Mouse (Mus musculus): ENCODE results near the gene Acer1. TPM values are rescaled to one million over a fixed set of nuclear protein-coding genes. Genes with fewer than 3 reads are reported as not detected.

Gene Acer1
- polyA plus RNA-seq, 1 experiment from 2014 or later: not detected

GRCm38 (mm10) chr17:56962642-56963405, 19.1 kb downstream of the Acer1 start:
- no peaks in the 10 kb centered on the region for H3K9me3 ChIP-seq (replicated peaks)
- WGBS: 82% methylated on average over 5 of the region's 5 CpGs
- H3K9ac ChIP-seq: no peak overlapping the region
- H3K27me3 ChIP-seq: no peaks in the 10 kb centered on the region
- no peaks in the 10 kb centered on the region for H3K4me1 ChIP-seq
- H3K27ac ChIP-seq: no peak overlapping the region
- H3K4me3 ChIP-seq: no peak overlapping the region
- ATAC-seq (ENCODE audit: low FRiP score): no peak
- H3K4me2 ChIP-seq (replicated peaks): no peak overlapping the region
- H3K36me3 ChIP-seq: no peaks in the 10 kb centered on the region

- H3K27me3 ChIP-seq: no peaks in the 10 kb centered on the region
- H3K4me2 ChIP-seq (replicated peaks): no peak overlapping the region
- H3K36me3 ChIP-seq: no peaks in the 10 kb centered on the region
- 91% methylated on average over 4 of the region's 4 CpGs for WGBS
- H3K4me1 ChIP-seq: no peaks in the 10 kb centered on the region
- no peak overlapping the region for H3K9ac ChIP-seq
- no peaks in the 10 kb centered on the region for H3K9me3 ChIP-seq (replicated peaks)
- no peak overlapping the region for H3K27ac ChIP-seq
- no peak for ATAC-seq (ENCODE audit: low FRiP score)
- H3K4me3 ChIP-seq: no peak overlapping the region
Measured at GRCm38 (mm10) chr17:56961880-56962279, 20.0 kb downstream of the Acer1 start.

- Histone ChIP-seq H3K36me3 (no peaks in the 10 kb centered on the region), H3K9me3 (replicated peaks) (no peaks in the 10 kb centered on the region), H3K27me3 (no peaks in the 10 kb centered on the region; the same call in 1 of the 2 replicates), H3K27ac (no peak overlapping the region), H3K4me3 (no peak overlapping the region), H3K4me1 (no peaks in the 10 kb centered on the region), H3K4me2 (replicated peaks) (no peak overlapping the region), H3K9ac (no peak overlapping the region)
- 79% methylated on average over 4 of the region's 4 CpGs for WGBS
- ATAC-seq (ENCODE audit: low FRiP score): no peak
Measured at GRCm38 (mm10) chr17:56958667-56959066, 23.3 kb downstream of the Acer1 start.

GRCm38 (mm10) chr17:56957763-56958429, 24.0 kb downstream of the Acer1 start:
- no peaks in the 10 kb centered on the region; the same call in 1 of the 2 replicates for H3K27me3 ChIP-seq

GRCm38 (mm10) chr17:56954871-56955270, 27.1 kb downstream of the Acer1 start:
- Histone ChIP-seq H3K4me1 (no peaks in the 10 kb centered on the region), H3K36me3 (no peaks in the 10 kb centered on the region), H3K27me3 (no peaks in the 10 kb centered on the region; the same call in 1 of the 2 replicates), H3K4me2 (replicated peaks) (no peak overlapping the region), H3K4me3 (no peak overlapping the region), H3K9ac (no peak overlapping the region), H3K27ac (no peak overlapping the region), H3K9me3 (replicated peaks) (no peaks in the 10 kb centered on the region)
- WGBS: 86% methylated on average over 7 of the region's 7 CpGs
- ATAC-seq (ENCODE audit: low FRiP score): no peak

More at GRCm38 (mm10) chr17:56957763-56958429, 24.0 kb downstream of the Acer1 start:
- Histone ChIP-seq H3K27ac (no peak overlapping the region), H3K4me2 (replicated peaks) (no peak overlapping the region), H3K36me3 (no peaks in the 10 kb centered on the region), H3K9ac (no peak overlapping the region), H3K4me3 (no peak overlapping the region), H3K9me3 (replicated peaks) (no peaks in the 10 kb centered on the region), H3K4me1 (no peaks in the 10 kb centered on the region)
- ATAC-seq (ENCODE audit: low FRiP score): no peak
- 26% methylated on average over 11 of the region's 11 CpGs for WGBS

- H3K9me3 ChIP-seq (replicated peaks): no peaks in the 10 kb centered on the region
- H3K4me2 ChIP-seq (replicated peaks): no peak overlapping the region
- ATAC-seq (ENCODE audit: low FRiP score): no peak
- H3K27me3 ChIP-seq: no peaks in the 10 kb centered on the region; the same call in 1 of the 2 replicates
- H3K36me3 ChIP-seq: no peaks in the 10 kb centered on the region
- H3K9ac ChIP-seq: no peak overlapping the region
- H3K4me1 ChIP-seq: no peaks in the 10 kb centered on the region
- no peak overlapping the region for H3K27ac ChIP-seq
- WGBS: 83% methylated on average over 1 of the region's 1 CpGs
- no peak overlapping the region for H3K4me3 ChIP-seq
Measured at GRCm38 (mm10) chr17:56952639-56953038, 29.3 kb downstream of the Acer1 start.

- H3K9me3 ChIP-seq (replicated peaks): no peaks in the 10 kb centered on the region
- H3K36me3 ChIP-seq: no peaks in the 10 kb centered on the region
- H3K27ac ChIP-seq: no peak overlapping the region
- WGBS: 15% methylated on average over 3 of the region's 3 CpGs
- H3K27me3 ChIP-seq: no peaks in the 10 kb centered on the region; the same call in 1 of the 2 replicates
- ATAC-seq (ENCODE audit: low FRiP score): no peak
- H3K4me2 ChIP-seq (replicated peaks): no peak overlapping the region
- no peak overlapping the region for H3K9ac ChIP-seq
- no peaks in the 10 kb centered on the region for H3K4me1 ChIP-seq
- no peak overlapping the region for H3K4me3 ChIP-seq
Measured at GRCm38 (mm10) chr17:56950915-56951314, 31.0 kb downstream of the Acer1 start.

GRCm38 (mm10) chr17:56938751-56939150, 43.2 kb downstream of the Acer1 start:
- Histone ChIP-seq H3K36me3 (no peaks in the 10 kb centered on the region), H3K4me1 (peaks cover 9% of the 10 kb centered on the region), H3K4me2 (replicated peaks) (no peak overlapping the region), H3K27me3 (0 out of 2 replicates have a peak, but pooled peaks cover 6% of the 10 kb centered on the region), H3K9me3 (replicated peaks) (peaks cover 2% of the 10 kb centered on the region; the same call in 1 of the 2 replicates), H3K27ac (no peak overlapping the region), H3K9ac (no peak overlapping the region), H3K4me3 (no peak overlapping the region)
- 83% methylated on average over 4 of the region's 4 CpGs for WGBS
- ATAC-seq (ENCODE audit: low FRiP score): no peak

- Histone ChIP-seq H3K4me3 (no peak overlapping the region), H3K27ac (no peak overlapping the region), H3K4me1 (peaks cover 27% of the 10 kb centered on the region), H3K9me3 (replicated peaks) (0 out of 2 replicates have a peak, but pooled peaks cover 2% of the 10 kb centered on the region), H3K27me3 (0 out of 2 replicates have a peak, but pooled peaks cover 6% of the 10 kb centered on the region), H3K36me3 (no peaks in the 10 kb centered on the region; the same call in 1 of the 2 replicates), H3K9ac (no peak overlapping the region), H3K4me2 (replicated peaks) (no peak overlapping the region)
- ATAC-seq (ENCODE audit: low FRiP score): no peak
- WGBS: 94% methylated on average over 7 of the region's 7 CpGs
Measured at GRCm38 (mm10) chr17:56936731-56937130, 45.2 kb downstream of the Acer1 start.

- Histone ChIP-seq H3K27ac (peak within 1 kb of the TSS; percentile 91), H3K4me2 (replicated peaks) (peak within 1 kb of the TSS; percentile 88), H3K27me3 (0 out of 2 replicates have a peak, but pooled peaks cover 6% of the 10 kb centered on the region), H3K36me3 (no peaks in the 10 kb centered on the region; the same call in 1 of the 2 replicates), H3K9me3 (replicated peaks) (no peaks in the 10 kb centered on the region), H3K4me3 (peak within 1 kb of the TSS; percentile 96), H3K9ac (peak within 1 kb of the TSS; percentile 97), H3K4me1 (peaks cover 30% of the 10 kb centered on the region)
- 3% methylated on average over 75 of the region's 76 CpGs for WGBS
- ATAC-seq (ENCODE audit: low FRiP score): peak; percentile 98
Measured at GRCm38 (mm10) chr17:56935363-56936131, 46.4 kb downstream of the Acer1 start, which contains the start of gene Mllt1. Gene Mllt1, minus strand, starts transcription at chr17:56935415.

GRCm38 (mm10) chr17:56934545-56935330, 47.2 kb downstream of the Acer1 start:
- peak overlapping the region; percentile 88 for H3K4me2 ChIP-seq (replicated peaks)
- no peaks in the 10 kb centered on the region; the same call in 1 of the 2 replicates for H3K36me3 ChIP-seq
- 0 out of 2 replicates have a peak, but pooled peaks cover 6% of the 10 kb centered on the region for H3K27me3 ChIP-seq
- peak overlapping the region; percentile 96 for H3K4me3 ChIP-seq
- peak overlapping the region; percentile 97 for H3K9ac ChIP-seq
- ATAC-seq (ENCODE audit: low FRiP score): peak; percentile 67
- under 1% methylated on average over 44 of the region's 45 CpGs for WGBS
- peak overlapping the region; percentile 91 for H3K27ac ChIP-seq
- H3K9me3 ChIP-seq (replicated peaks): no peaks in the 10 kb centered on the region
- H3K4me1 ChIP-seq: peaks cover 38% of the 10 kb centered on the region
